Mouse (Mus musculus) left cerebral cortex, adult 11 months (tissue): ENCODE measurements around the gene Eng.

Experiments
- DNase-seq: peaks from one replicate; pipeline ENCODE4 v3.0.0; 2022; ENCODE audit warnings: low spot score

Eng gene

GRCm38 (mm10) chr2:32646379-32647056 lies at the start of gene Eng:
Gene Eng, plus strand, starts transcription at chr2:32646595.
- DNase-seq = no peak

GRCm38 (mm10) chr2:32596725-32597124 lies 49.7 kb upstream of the Eng start:
- no peak for DNase-seq

- no peak for DNase-seq
Measured at GRCm38 (mm10) chr2:32597248-32597647, 49.1 kb upstream of the Eng start.

GRCm38 (mm10) chr2:32597699-32598098 lies 48.7 kb upstream of the Eng start:
- no peak for DNase-seq

DNA sequence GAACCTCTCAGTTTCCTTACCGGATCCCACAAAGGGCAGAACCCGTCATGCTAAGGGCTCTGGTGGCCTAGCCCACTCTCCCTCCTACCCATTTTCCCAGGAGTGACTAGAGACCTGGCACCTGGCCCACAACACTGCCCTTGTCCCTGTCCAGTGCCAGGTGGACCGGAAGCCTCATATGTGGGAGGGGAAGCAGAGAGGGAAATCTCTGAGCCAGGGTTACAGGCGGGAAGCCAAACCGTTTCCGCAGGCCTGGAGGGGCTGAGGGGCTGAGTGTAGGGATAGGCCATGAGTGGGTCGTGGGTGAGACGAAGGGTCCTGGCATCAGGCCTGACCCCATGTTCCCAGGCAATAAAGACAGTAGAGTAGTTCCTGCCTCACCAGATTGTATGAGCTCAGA lies 47.9 kb upstream of the Eng start:
- DNase-seq = no peak

DNA sequence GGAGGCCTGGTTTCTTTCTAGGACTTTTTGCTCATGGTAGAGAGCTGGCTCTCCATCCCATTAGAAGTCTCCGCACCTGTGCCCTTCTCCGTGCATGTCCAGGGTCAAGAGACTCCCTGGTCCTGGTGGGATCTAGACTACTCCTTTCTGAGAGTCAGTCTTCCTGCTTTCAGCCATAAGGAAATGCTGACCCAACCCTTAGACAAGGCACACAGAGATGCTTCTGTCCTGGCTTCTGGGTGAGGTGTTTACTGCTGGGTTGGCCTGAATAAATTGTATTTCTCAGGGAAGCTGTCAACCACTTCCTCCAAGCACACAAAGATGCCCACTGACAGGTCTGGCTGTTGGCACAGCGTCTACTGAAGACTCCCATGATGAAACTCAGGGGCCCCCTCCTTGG lies 47.0 kb upstream of the Eng start, which contains the start of gene St6galnac6:
Gene St6galnac6, plus strand, starts transcription at position 301 of the 400 bp plus-strand sequence.
- no peak for DNase-seq

GRCm38 (mm10) chr2:32601417-32602065 lies 44.9 kb upstream of the Eng start:
- no peak for DNase-seq

GRCm38 (mm10) chr2:32602600-32603054 lies 43.8 kb upstream of the Eng start:
- peak; percentile 75 for DNase-seq

- no peak for DNase-seq
Measured at GRCm38 (mm10) chr2:32604631-32605030, 41.8 kb upstream of the Eng start.

GRCm38 (mm10) chr2:32606161-32607142 lies 39.9 kb upstream of the Eng start:
- no peak for DNase-seq

GRCm38 (mm10) chr2:32607262-32607947 lies 39.0 kb upstream of the Eng start:
- DNase-seq = no peak

DNA sequence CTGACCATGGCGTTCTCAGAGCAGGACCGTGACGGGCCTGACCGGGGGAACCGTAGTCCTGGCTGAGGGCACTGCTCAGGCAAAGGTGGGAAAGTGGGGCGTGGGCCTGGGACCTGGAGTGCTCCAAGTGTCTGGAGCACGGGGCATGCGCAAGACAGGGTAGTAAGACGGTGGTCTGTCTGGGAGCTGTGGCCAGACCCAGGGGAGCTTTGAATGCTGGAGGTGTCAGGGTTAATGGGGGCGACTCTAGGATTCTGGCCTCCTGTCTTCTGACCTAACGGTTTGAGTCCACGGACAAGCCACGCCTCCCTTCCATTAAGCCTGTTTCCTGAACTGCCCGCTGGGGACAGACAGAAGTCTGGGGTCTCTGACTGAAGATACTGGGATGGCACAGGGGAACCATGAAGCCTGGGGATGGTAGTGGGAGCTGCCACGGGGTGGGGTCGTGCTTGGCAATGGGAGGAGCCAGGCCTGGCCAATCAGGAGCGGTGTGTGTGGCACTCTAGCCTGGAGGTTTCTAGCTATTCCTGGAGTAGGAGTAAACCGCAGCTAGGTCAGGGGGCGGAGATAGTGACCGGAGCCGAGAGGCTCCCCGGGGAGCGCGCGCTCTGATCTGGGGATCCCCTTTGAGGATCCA lies 38.1 kb upstream of the Eng start:
- no peak for DNase-seq

- no peak for DNase-seq
Measured at GRCm38 (mm10) chr2:32608778-32609435, 37.5 kb upstream of the Eng start.

GRCm38 (mm10) chr2:32610610-32611229 lies 35.7 kb upstream of the Eng start:
- no peak for DNase-seq

DNA sequence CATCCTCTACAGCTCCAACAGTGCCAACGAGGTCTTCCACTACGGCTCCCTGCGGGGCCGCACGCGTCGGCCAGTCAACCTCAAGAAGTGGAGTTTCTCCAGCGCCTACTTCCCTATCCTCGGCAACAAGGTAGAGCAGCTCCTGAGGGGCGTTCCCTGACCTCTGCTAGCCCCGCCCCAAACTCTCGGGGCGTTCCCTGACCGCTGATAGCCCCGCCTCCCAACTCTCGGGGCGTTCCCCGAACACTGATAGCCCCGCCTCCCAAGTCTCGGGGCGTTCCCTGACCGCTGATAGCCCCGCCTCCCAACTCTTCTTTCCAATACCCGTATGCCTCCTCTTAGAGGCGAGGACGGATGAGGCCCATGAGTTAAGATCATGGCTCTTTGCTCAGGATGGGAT lies 34.1 kb upstream of the Eng start:
- no peak for DNase-seq

GRCm38 (mm10) chr2:32617109-32617508 lies 29.3 kb upstream of the Eng start:
- no peak for DNase-seq

GRCm38 (mm10) chr2:32617601-32618000 lies 28.8 kb upstream of the Eng start:
- no peak for DNase-seq

DNA sequence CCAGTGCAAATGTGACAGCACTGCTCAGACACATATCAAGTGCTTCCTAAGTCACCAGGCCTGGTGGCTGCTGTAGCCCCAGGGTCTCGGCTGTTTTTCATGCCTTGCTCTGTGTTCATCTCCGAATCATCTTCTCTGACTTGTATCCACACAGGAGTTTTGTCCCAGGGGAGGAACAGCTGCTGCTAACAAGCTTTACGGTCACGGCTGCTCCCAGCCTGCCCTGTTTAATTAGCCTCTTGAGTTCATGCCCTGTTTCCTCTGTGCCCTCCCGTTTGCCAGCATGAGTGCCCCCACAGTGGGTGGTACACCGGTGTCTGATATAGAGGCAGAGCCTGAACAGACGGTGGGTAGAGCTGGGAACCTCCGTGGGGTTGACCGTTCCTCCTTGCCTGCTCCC lies 28.3 kb upstream of the Eng start:
- DNase-seq = no peak

DNA sequence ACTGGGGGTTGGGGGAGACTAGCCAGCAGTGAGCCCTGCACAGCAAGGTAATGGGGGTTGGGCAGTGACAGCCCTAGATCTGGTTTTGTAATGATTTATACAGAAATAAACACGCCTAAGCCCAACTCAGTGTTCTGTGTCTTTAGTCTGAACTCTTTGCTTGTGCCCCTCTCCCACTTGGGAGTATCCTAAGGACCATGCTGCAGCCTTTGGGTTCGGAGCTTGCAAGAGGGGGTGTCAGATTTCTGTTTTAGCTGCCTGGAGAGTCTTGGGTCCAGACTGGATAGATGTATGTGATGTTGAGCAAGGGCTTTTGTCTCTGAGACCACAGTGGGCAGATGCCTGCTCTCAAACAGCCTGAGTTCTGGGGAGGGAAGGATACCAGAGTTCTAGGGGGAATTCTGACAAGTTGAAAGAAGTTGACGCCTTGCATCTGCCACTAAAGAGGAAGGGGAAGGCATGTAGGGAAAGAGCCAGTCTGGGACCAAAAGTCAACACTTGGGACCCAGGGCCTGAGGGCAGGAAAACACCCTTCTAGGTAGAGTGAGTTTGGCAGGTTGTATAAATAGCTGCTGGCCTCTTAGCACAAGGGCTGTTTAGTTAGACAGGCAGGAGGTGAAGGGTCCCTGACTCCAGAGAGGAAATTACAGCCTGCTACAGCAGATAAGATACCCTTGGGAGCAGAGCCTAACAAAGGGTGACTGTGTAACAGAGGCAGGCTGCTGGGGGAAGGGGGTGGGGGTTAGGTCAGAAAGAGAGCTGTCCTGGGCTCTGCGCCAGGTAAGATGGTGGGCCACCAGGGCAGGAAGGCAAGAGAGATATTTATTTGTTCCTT lies 25.5 kb upstream of the Eng start:
- DNase-seq = no peak

- DNase-seq = no peak
Measured at GRCm38 (mm10) chr2:32621517-32621859, 24.9 kb upstream of the Eng start, which contains the start of gene Ak1. Gene Ak1, plus strand, starts transcription at chr2:32621758.
